Mouse (Mus musculus): Measurements from ENCODE around the gene Psme1. TPM values are rescaled to one million over a fixed set of nuclear protein-coding genes. Genes with fewer than 3 reads are reported as not detected.

Psme1 gene
- polyA plus RNA-seq, 1 experiment from 2014 or later = 212 TPM

GRCm38 (mm10) chr14:55604823-55605222 is 26.9 kb downstream of the Psme1 start:
- no peaks in the 10 kb centered on the region for H3K9me3 ChIP-seq
- H3K36me3 ChIP-seq = peaks cover 88% of the 10 kb centered on the region
- H3K9ac ChIP-seq = 0 out of 2 replicates have a peak overlapping the region, but pooled peaks have one; percentile 21
- ATAC-seq (ENCODE audit: extremely low read depth, insufficient number of reproducible peaks, low FRiP score, low TSS enrichment) = no peak
- no peaks in the 10 kb centered on the region for H3K27me3 ChIP-seq (replicated peaks)
- WGBS = 93% methylated on average over 11 of the region's 11 CpGs
- peak overlapping the region; percentile 54 for H3K4me3 ChIP-seq
- 0 out of 2 replicates have a peak overlapping the region, but pooled peaks have one; percentile 84 for H3K27ac ChIP-seq (replicated peaks)
- H3K4me2 ChIP-seq = peak overlapping the region; percentile 72
- H3K4me1 ChIP-seq = peaks cover 17% of the 10 kb centered on the region

- H3K36me3 ChIP-seq = peaks cover 86% of the 10 kb centered on the region
- H3K27me3 ChIP-seq (replicated peaks) = no peaks in the 10 kb centered on the region
- 73% methylated on average over 16 of the region's 16 CpGs for WGBS
- H3K4me2 ChIP-seq = no peak overlapping the region
- H3K9ac ChIP-seq = 0 out of 2 replicates have a peak overlapping the region, but pooled peaks have one; percentile 37
- H3K4me3 ChIP-seq = no peak overlapping the region
- no peaks in the 10 kb centered on the region for H3K9me3 ChIP-seq
- H3K27ac ChIP-seq (replicated peaks) = no peak overlapping the region
- peaks cover 17% of the 10 kb centered on the region for H3K4me1 ChIP-seq
- no peak for ATAC-seq (ENCODE audit: extremely low read depth, insufficient number of reproducible peaks, low FRiP score, low TSS enrichment)
These were observed 28.0 kb downstream of the Psme1 start for GRCm38 (mm10) chr14:55605743-55606459.

GRCm38 (mm10) chr14:55608339-55608738 is 30.4 kb downstream of the Psme1 start:
- Histone ChIP-seq H3K9me3 (no peaks in the 10 kb centered on the region), H3K36me3 (peaks cover 61% of the 10 kb centered on the region), H3K27me3 (replicated peaks) (no peaks in the 10 kb centered on the region), H3K4me2 (no peak overlapping the region), H3K27ac (replicated peaks) (no peak overlapping the region), H3K9ac (no peak overlapping the region), H3K4me3 (no peak overlapping the region), H3K4me1 (peaks cover 29% of the 10 kb centered on the region)
- no peak for ATAC-seq (ENCODE audit: extremely low read depth, insufficient number of reproducible peaks, low FRiP score, low TSS enrichment)
- 92% methylated on average over 6 of the region's 6 CpGs for WGBS

GRCm38 (mm10) chr14:55613346-55613745 is 35.4 kb downstream of the Psme1 start:
- Histone ChIP-seq H3K27ac (replicated peaks) (no peak overlapping the region), H3K4me2 (no peak overlapping the region)

GRCm38 (mm10) chr14:55614565-55615178 is 36.7 kb downstream of the Psme1 start:
- 48% methylated on average over 7 of the region's 7 CpGs for WGBS
- H3K36me3 ChIP-seq = peaks cover 10% of the 10 kb centered on the region
- no peak for ATAC-seq (ENCODE audit: extremely low read depth, insufficient number of reproducible peaks, low FRiP score, low TSS enrichment)
- H3K27me3 ChIP-seq (replicated peaks) = no peaks in the 10 kb centered on the region
- peaks cover 36% of the 10 kb centered on the region for H3K4me1 ChIP-seq
- no peak overlapping the region for H3K27ac ChIP-seq (replicated peaks)
- H3K4me3 ChIP-seq = no peak overlapping the region
- no peak overlapping the region for H3K4me2 ChIP-seq
- H3K9me3 ChIP-seq = no peaks in the 10 kb centered on the region
- H3K9ac ChIP-seq = no peak overlapping the region

More at GRCm38 (mm10) chr14:55613346-55613745, 35.4 kb downstream of the Psme1 start:
- H3K9me3 ChIP-seq = no peaks in the 10 kb centered on the region
- peaks cover 23% of the 10 kb centered on the region for H3K36me3 ChIP-seq
- H3K9ac ChIP-seq = no peak overlapping the region
- peaks cover 30% of the 10 kb centered on the region for H3K4me1 ChIP-seq
- no peak for ATAC-seq (ENCODE audit: extremely low read depth, insufficient number of reproducible peaks, low FRiP score, low TSS enrichment)
- H3K27me3 ChIP-seq (replicated peaks) = no peaks in the 10 kb centered on the region
- H3K4me3 ChIP-seq = no peak overlapping the region
- 24% methylated on average over 6 of the region's 6 CpGs for WGBS

GRCm38 (mm10) chr14:55615876-55616275 is 38.0 kb downstream of the Psme1 start:
- no peak for ATAC-seq (ENCODE audit: extremely low read depth, insufficient number of reproducible peaks, low FRiP score, low TSS enrichment)
- no peaks in the 10 kb centered on the region for H3K9me3 ChIP-seq

GRCm38 (mm10) chr14:55616844-55617243 is 38.9 kb downstream of the Psme1 start:
- peak overlapping the region; percentile 42 for H3K27ac ChIP-seq (replicated peaks)
- H3K9me3 ChIP-seq = no peaks in the 10 kb centered on the region
- no peaks in the 10 kb centered on the region for H3K27me3 ChIP-seq (replicated peaks)
- H3K4me2 ChIP-seq = no peak overlapping the region
- WGBS = 81% methylated on average over 2 of the region's 2 CpGs
- H3K4me1 ChIP-seq = peaks cover 36% of the 10 kb centered on the region
- no peak for ATAC-seq (ENCODE audit: extremely low read depth, insufficient number of reproducible peaks, low FRiP score, low TSS enrichment)
- H3K36me3 ChIP-seq = no peaks in the 10 kb centered on the region
- no peak overlapping the region for H3K9ac ChIP-seq
- no peak overlapping the region for H3K4me3 ChIP-seq

More at GRCm38 (mm10) chr14:55615876-55616275, 38.0 kb downstream of the Psme1 start:
- no peak overlapping the region for H3K4me2 ChIP-seq
- H3K27me3 ChIP-seq (replicated peaks) = no peaks in the 10 kb centered on the region
- 59% methylated on average over 2 of the region's 2 CpGs for WGBS
- no peak overlapping the region for H3K9ac ChIP-seq
- no peak overlapping the region for H3K4me3 ChIP-seq
- H3K36me3 ChIP-seq = no peaks in the 10 kb centered on the region
- no peak overlapping the region for H3K27ac ChIP-seq (replicated peaks)
- H3K4me1 ChIP-seq = peaks cover 36% of the 10 kb centered on the region

- Histone ChIP-seq H3K36me3 (peaks cover 2% of the 10 kb centered on the region; the same call in 1 of the 2 replicates), H3K27ac (replicated peaks) (peak within 1 kb of the TSS; percentile 42), H3K9ac (peak within 1 kb of the TSS; percentile 73), H3K4me2 (peak within 1 kb of the TSS; percentile 66), H3K4me3 (peak within 1 kb of the TSS; percentile 46), H3K4me1 (peaks cover 29% of the 10 kb centered on the region), H3K27me3 (replicated peaks) (no peaks in the 10 kb centered on the region), H3K9me3 (no peaks in the 10 kb centered on the region)
- WGBS = 12% methylated on average over 21 of the region's 21 CpGs
- peak; percentile 73 for ATAC-seq (ENCODE audit: extremely low read depth, insufficient number of reproducible peaks, low FRiP score, low TSS enrichment)
These were observed 39.9 kb downstream of the Psme1 start, which contains the start of gene Rec8 for GRCm38 (mm10) chr14:55617822-55618221. Gene Rec8 (plus strand): TSS chr14:55618037.

- Histone ChIP-seq H3K36me3 (peaks cover 8% of the 10 kb centered on the region; the same call in 1 of the 2 replicates), H3K9me3 (no peaks in the 10 kb centered on the region), H3K4me3 (peak overlapping the region; percentile 46), H3K4me2 (peak overlapping the region; percentile 66), H3K4me1 (peaks cover 20% of the 10 kb centered on the region), H3K27ac (replicated peaks) (no peak overlapping the region), H3K27me3 (replicated peaks) (no peaks in the 10 kb centered on the region), H3K9ac (peak overlapping the region; percentile 73)
- 28% methylated on average over 22 of the region's 22 CpGs for WGBS
- no peak for ATAC-seq (ENCODE audit: extremely low read depth, insufficient number of reproducible peaks, low FRiP score, low TSS enrichment)
These were observed 40.7 kb downstream of the Psme1 start for GRCm38 (mm10) chr14:55618486-55619195.

GRCm38 (mm10) chr14:55628077-55628827 is 50.3 kb downstream of the Psme1 start:
- Histone ChIP-seq H3K9me3 (no peaks in the 10 kb centered on the region), H3K27ac (replicated peaks) (no peak overlapping the region), H3K4me1 (peaks cover 6% of the 10 kb centered on the region), H3K4me3 (no peak overlapping the region), H3K4me2 (no peak overlapping the region), H3K36me3 (peaks cover 93% of the 10 kb centered on the region), H3K9ac (no peak overlapping the region), H3K27me3 (replicated peaks) (no peaks in the 10 kb centered on the region)
- ATAC-seq (ENCODE audit: extremely low read depth, insufficient number of reproducible peaks, low FRiP score, low TSS enrichment) = no peak
- WGBS = 86% methylated on average over 27 of the region's 27 CpGs
